Mouse (Mus musculus): ENCODE results near the gene Foxp1. TPM values are rescaled to one million over a fixed set of nuclear protein-coding genes. Genes with fewer than 3 reads are reported as not detected.

Foxp1 gene
- polyA plus RNA-seq, 1 experiment from 2014 or later: 70.4 TPM

GRCm38 (mm10) chr6:99402370-99402769 lies 120.2 kb downstream of the Foxp1 start:
- WGBS: 60% methylated on average over 3 of the region's 3 CpGs
- Histone ChIP-seq H3K9me3 (no peaks in the 10 kb centered on the region), H3K36me3 (no peaks in the 10 kb centered on the region), H3K4me1 (replicated peaks) (peaks cover 20% of the 10 kb centered on the region; the same call in 1 of the 2 replicates), H3K4me3 (replicated peaks) (no peak overlapping the region), H3K4me2 (replicated peaks) (no peak overlapping the region), H3K27ac (no peak overlapping the region), H3K27me3 (no peaks in the 10 kb centered on the region), H3K9ac (replicated peaks) (no peak overlapping the region)
- no peak for ATAC-seq

GRCm38 (mm10) chr6:99401801-99402200 lies 120.7 kb downstream of the Foxp1 start:
- WGBS: 92% methylated on average over 6 of the region's 6 CpGs
- Histone ChIP-seq H3K4me3 (replicated peaks) (no peak overlapping the region), H3K4me1 (replicated peaks) (peaks cover 20% of the 10 kb centered on the region; the same call in 1 of the 2 replicates), H3K4me2 (replicated peaks) (no peak overlapping the region), H3K9ac (replicated peaks) (no peak overlapping the region), H3K9me3 (no peaks in the 10 kb centered on the region), H3K36me3 (no peaks in the 10 kb centered on the region), H3K27me3 (no peaks in the 10 kb centered on the region), H3K27ac (no peak overlapping the region)
- ATAC-seq: no peak

GRCm38 (mm10) chr6:99401211-99401610 lies 121.3 kb downstream of the Foxp1 start:
- Histone ChIP-seq H3K9me3 (no peaks in the 10 kb centered on the region), H3K4me2 (replicated peaks) (no peak overlapping the region), H3K4me3 (replicated peaks) (no peak overlapping the region), H3K4me1 (replicated peaks) (peaks cover 23% of the 10 kb centered on the region; the same call in 1 of the 2 replicates), H3K27ac (no peak overlapping the region), H3K36me3 (no peaks in the 10 kb centered on the region), H3K9ac (replicated peaks) (no peak overlapping the region), H3K27me3 (no peaks in the 10 kb centered on the region)
- no peak for ATAC-seq
- 56% methylated on average over 2 of the region's 2 CpGs for WGBS

GRCm38 (mm10) chr6:99395745-99396144 lies 126.8 kb downstream of the Foxp1 start:
- H3K4me1 ChIP-seq (replicated peaks): peaks cover 12% of the 10 kb centered on the region
- ATAC-seq: peak; percentile 43; the same call in 1 of the 2 replicates
- no peak overlapping the region for H3K9ac ChIP-seq (replicated peaks)
- no peak overlapping the region for H3K27ac ChIP-seq
- no peak overlapping the region for H3K4me3 ChIP-seq (replicated peaks)
- no peaks in the 10 kb centered on the region for H3K36me3 ChIP-seq
- H3K4me2 ChIP-seq (replicated peaks): no peak overlapping the region
- H3K9me3 ChIP-seq: no peaks in the 10 kb centered on the region
- WGBS: 32% methylated on average over 12 of the region's 12 CpGs
- no peaks in the 10 kb centered on the region for H3K27me3 ChIP-seq

GRCm38 (mm10) chr6:99394801-99395200 lies 127.7 kb downstream of the Foxp1 start:
- no peak for ATAC-seq
- Histone ChIP-seq H3K9ac (replicated peaks) (no peak overlapping the region), H3K4me2 (replicated peaks) (no peak overlapping the region), H3K27ac (no peak overlapping the region), H3K4me1 (replicated peaks) (peaks cover 12% of the 10 kb centered on the region), H3K27me3 (no peaks in the 10 kb centered on the region), H3K4me3 (replicated peaks) (no peak overlapping the region), H3K9me3 (no peaks in the 10 kb centered on the region), H3K36me3 (no peaks in the 10 kb centered on the region)
- 67% methylated on average over 5 of the region's 5 CpGs for WGBS

GRCm38 (mm10) chr6:99392484-99392883 lies 130.0 kb downstream of the Foxp1 start:
- 97% methylated on average over 6 of the region's 6 CpGs for WGBS
- H3K4me3 ChIP-seq (replicated peaks): no peak overlapping the region
- H3K9ac ChIP-seq (replicated peaks): no peak overlapping the region
- H3K27ac ChIP-seq: no peak overlapping the region
- H3K36me3 ChIP-seq: no peaks in the 10 kb centered on the region
- H3K4me1 ChIP-seq (replicated peaks): peaks cover 17% of the 10 kb centered on the region
- H3K9me3 ChIP-seq: no peaks in the 10 kb centered on the region
- no peak overlapping the region for H3K4me2 ChIP-seq (replicated peaks)
- no peaks in the 10 kb centered on the region for H3K27me3 ChIP-seq
- no peak for ATAC-seq

- peak overlapping the region; percentile 10; the same call in 1 of the 2 replicates for H3K27ac ChIP-seq
- no peak for ATAC-seq
- WGBS: 77% methylated on average over 19 of the region's 19 CpGs
Measured at GRCm38 (mm10) chr6:99388741-99389675, 133.5 kb downstream of the Foxp1 start.

GRCm38 (mm10) chr6:99388023-99388422 lies 134.5 kb downstream of the Foxp1 start:
- ATAC-seq: no peak
- no peak overlapping the region for H3K9ac ChIP-seq (replicated peaks)
- H3K27ac ChIP-seq: no peak overlapping the region
- peaks cover 13% of the 10 kb centered on the region; the same call in 1 of the 2 replicates for H3K4me1 ChIP-seq (replicated peaks)
- H3K9me3 ChIP-seq: no peaks in the 10 kb centered on the region; the same call in 1 of the 2 replicates
- H3K4me3 ChIP-seq (replicated peaks): no peak overlapping the region
- no peaks in the 10 kb centered on the region for H3K27me3 ChIP-seq
- H3K4me2 ChIP-seq (replicated peaks): no peak overlapping the region
- 90% methylated on average over 5 of the region's 5 CpGs for WGBS
- no peaks in the 10 kb centered on the region for H3K36me3 ChIP-seq

More at GRCm38 (mm10) chr6:99388741-99389675, 133.5 kb downstream of the Foxp1 start:
- no peaks in the 10 kb centered on the region; the same call in 1 of the 2 replicates for H3K9me3 ChIP-seq
- H3K4me2 ChIP-seq (replicated peaks): no peak overlapping the region
- H3K4me3 ChIP-seq (replicated peaks): no peak overlapping the region
- H3K27me3 ChIP-seq: no peaks in the 10 kb centered on the region
- no peak overlapping the region for H3K9ac ChIP-seq (replicated peaks)
- peaks cover 5% of the 10 kb centered on the region; the same call in 1 of the 2 replicates for H3K4me1 ChIP-seq (replicated peaks)
- no peaks in the 10 kb centered on the region for H3K36me3 ChIP-seq

- peaks cover 16% of the 10 kb centered on the region; the same call in 1 of the 2 replicates for H3K4me1 ChIP-seq (replicated peaks)
- no peak overlapping the region for H3K27ac ChIP-seq
- no peak overlapping the region for H3K4me2 ChIP-seq (replicated peaks)
- no peaks in the 10 kb centered on the region for H3K27me3 ChIP-seq
- no peaks in the 10 kb centered on the region for H3K36me3 ChIP-seq
- no peak overlapping the region for H3K9ac ChIP-seq (replicated peaks)
- H3K9me3 ChIP-seq: no peaks in the 10 kb centered on the region; the same call in 1 of the 2 replicates
- H3K4me3 ChIP-seq (replicated peaks): no peak overlapping the region
- no peak for ATAC-seq
- 79% methylated on average over 2 of the region's 2 CpGs for WGBS
Measured at GRCm38 (mm10) chr6:99385059-99385604, 137.4 kb downstream of the Foxp1 start.

- Histone ChIP-seq H3K9ac (replicated peaks) (no peak overlapping the region), H3K4me1 (replicated peaks) (0 out of 2 replicates have a peak, but pooled peaks cover 11% of the 10 kb centered on the region), H3K36me3 (no peaks in the 10 kb centered on the region), H3K9me3 (no peaks in the 10 kb centered on the region; the same call in 1 of the 2 replicates), H3K4me3 (replicated peaks) (no peak overlapping the region), H3K27ac (no peak overlapping the region), H3K27me3 (no peaks in the 10 kb centered on the region), H3K4me2 (replicated peaks) (no peak overlapping the region)
- no peak for ATAC-seq
- 87% methylated on average over 4 of the region's 4 CpGs for WGBS
Measured at GRCm38 (mm10) chr6:99383846-99384472, 138.6 kb downstream of the Foxp1 start.

GRCm38 (mm10) chr6:99380146-99380545 lies 142.4 kb downstream of the Foxp1 start:
- H3K4me2 ChIP-seq (replicated peaks): no peak overlapping the region
- no peaks in the 10 kb centered on the region for H3K36me3 ChIP-seq
- H3K9ac ChIP-seq (replicated peaks): no peak overlapping the region
- H3K27ac ChIP-seq: no peak overlapping the region
- peaks cover 39% of the 10 kb centered on the region for H3K4me1 ChIP-seq (replicated peaks)
- no peak for ATAC-seq
- no peak overlapping the region for H3K4me3 ChIP-seq (replicated peaks)
- no peaks in the 10 kb centered on the region for H3K27me3 ChIP-seq
- H3K9me3 ChIP-seq: no peaks in the 10 kb centered on the region
- 93% methylated on average over 5 of the region's 5 CpGs for WGBS
